In genomic region chr11:6161549-6161948, GRCm38 (mm10) we compare ENCODE assay signal across 24 mouse cellular contexts. TPM values are rescaled to one million over a fixed set of nuclear protein-coding genes. Genes with fewer than 3 reads are reported as not detected.
"Had no signal": no experiment of that assay in that cellular context is flagged by ENCODE, and none has a peak within 500 bp of the region (broad histone marks: within the 10 kb centered on the region; RNA-seq: fewer than 3 reads in every experiment).

No protein-coding gene starts in this region.

- DNase-seq: kidney, adult 8-10 months; kidney, postnatal 10 days; kidney, postnatal 4 days; layer of hippocampus, postnatal 36 days; liver, embryonic 13.5 days; lung, embryonic 14.5 days; right cerebral cortex, adult 18-20 months; right cerebral cortex, postnatal 14 days; right cerebral cortex, postnatal 4 days; thymus, adult 2 months; thymus, postnatal 14 days; thymus, postnatal 4 days had no signal

- H3K27ac ChIP-seq: kidney, embryonic 15.5 days; left cerebral cortex, adult 2 months; macrophage; midbrain, embryonic 12.5 days; midbrain, embryonic 15.5 days; neural tube, embryonic 12.5 days; neural tube, embryonic 15.5 days; stomach, postnatal 0 days had no signal

- H3K27me3 ChIP-seq: kidney, embryonic 15.5 days; liver, embryonic 13.5 days; midbrain, embryonic 12.5 days; midbrain, embryonic 15.5 days; neural tube, embryonic 12.5 days; neural tube, embryonic 15.5 days had no signal

- H3K4me2 ChIP-seq: kidney, embryonic 15.5 days; liver, embryonic 13.5 days; lung, embryonic 14.5 days; midbrain, embryonic 12.5 days; midbrain, embryonic 15.5 days; neural tube, embryonic 12.5 days; neural tube, embryonic 15.5 days had no signal

- H3K9me3 ChIP-seq: kidney, embryonic 15.5 days; liver, embryonic 13.5 days; midbrain, embryonic 12.5 days; midbrain, embryonic 15.5 days; neural tube, embryonic 12.5 days; neural tube, embryonic 15.5 days had no signal

- H3K4me3 ChIP-seq: kidney, embryonic 15.5 days; left cerebral cortex, adult 2 months; liver, embryonic 13.5 days; midbrain, embryonic 12.5 days; midbrain, embryonic 15.5 days; neural tube, embryonic 12.5 days; neural tube, embryonic 15.5 days had no signal

- H3K36me3 ChIP-seq: kidney, embryonic 15.5 days; midbrain, embryonic 12.5 days; midbrain, embryonic 15.5 days; neural tube, embryonic 12.5 days; neural tube, embryonic 15.5 days had no signal

- H3K4me1 ChIP-seq: kidney, embryonic 15.5 days; neural tube, embryonic 12.5 days had no signal

- H3K9ac ChIP-seq: kidney, embryonic 15.5 days; liver, embryonic 13.5 days; lung, embryonic 14.5 days; midbrain, embryonic 12.5 days; midbrain, embryonic 15.5 days; neural tube, embryonic 12.5 days; neural tube, embryonic 15.5 days had no signal

- ATAC-seq: lung, postnatal 0 days; midbrain, embryonic 15.5 days had no signal

RNA-seq across cellular contexts. Expression of gene A730071L15Rik, which starts 38.3 kb away (rescaled TPM):
- total RNA-seq: layer of hippocampus, adult 18-20 months; layer of hippocampus, postnatal 10 days; left cerebral cortex, postnatal 10 days had no signal
- polyA plus RNA-seq: macrophage had no signal
